Mouse (Mus musculus): ENCODE measurements around the gene Stk32c. TPM values are rescaled to one million over a fixed set of nuclear protein-coding genes. Genes with fewer than 3 reads are reported as not detected.

Gene Stk32c
- polyA plus RNA-seq, 1 experiment from 2014 or later, result 0.07 TPM

GRCm38 (mm10) chr7:139179299-139179698 lies 33.8 kb downstream of the Stk32c start:
- no peaks in the 10 kb centered on the region for H3K27me3 ChIP-seq (ENCODE audit: control insufficient read depth, insufficient read depth, low read length)
- no peaks in the 10 kb centered on the region for H3K36me3 ChIP-seq (ENCODE audit: control insufficient read depth, insufficient read depth)
- no peak overlapping the region for H3K4me2 ChIP-seq (ENCODE audit: low read depth, low read length)
- WGBS, result 77% methylated on average over 5 of the region's 5 CpGs
- no peaks in the 10 kb centered on the region for H3K4me1 ChIP-seq (ENCODE audit: control insufficient read depth, insufficient read depth, low read length)
- H3K9me3 ChIP-seq (replicated peaks; ENCODE audit: control insufficient read depth, low read length), result no peaks in the 10 kb centered on the region
- ATAC-seq (replicated peaks; ENCODE audit: extremely low read depth, insufficient read depth, low FRiP score), result no peak
- H3K27ac ChIP-seq (ENCODE audit: low read length), result no peak overlapping the region
- no peak overlapping the region for H3K4me3 ChIP-seq (ENCODE audit: low read length)
- no peak overlapping the region for H3K9ac ChIP-seq (ENCODE audit: low read length)

- no peaks in the 10 kb centered on the region; the same call in 1 of the 2 replicates for H3K27me3 ChIP-seq (ENCODE audit: control insufficient read depth, insufficient read depth, low read length)
- H3K4me1 ChIP-seq (ENCODE audit: control insufficient read depth, insufficient read depth, low read length), result no peaks in the 10 kb centered on the region
- no peak overlapping the region for H3K4me3 ChIP-seq (ENCODE audit: low read length)
- H3K36me3 ChIP-seq (ENCODE audit: control insufficient read depth, insufficient read depth), result no peaks in the 10 kb centered on the region
- H3K9me3 ChIP-seq (replicated peaks; ENCODE audit: control insufficient read depth, low read length), result peaks cover 20% of the 10 kb centered on the region
- no peak for ATAC-seq (replicated peaks; ENCODE audit: extremely low read depth, insufficient read depth, low FRiP score)
- H3K9ac ChIP-seq (ENCODE audit: low read length), result no peak overlapping the region
- WGBS, result 62% methylated on average over 4 of the region's 4 CpGs
- no peak overlapping the region for H3K27ac ChIP-seq (ENCODE audit: low read length)
- no peak overlapping the region for H3K4me2 ChIP-seq (ENCODE audit: low read depth, low read length)
These were observed 44.0 kb downstream of the Stk32c start for GRCm38 (mm10) chr7:139169143-139169542.

GRCm38 (mm10) chr7:139164410-139164809 lies 48.7 kb downstream of the Stk32c start:
- no peak overlapping the region for H3K4me3 ChIP-seq (ENCODE audit: low read length)
- WGBS, result 64% methylated on average over 5 of the region's 5 CpGs
- no peak overlapping the region for H3K9ac ChIP-seq (ENCODE audit: low read length)
- H3K36me3 ChIP-seq (ENCODE audit: control insufficient read depth, insufficient read depth), result no peaks in the 10 kb centered on the region
- H3K27me3 ChIP-seq (ENCODE audit: control insufficient read depth, insufficient read depth, low read length), result no peaks in the 10 kb centered on the region; the same call in 1 of the 2 replicates
- H3K9me3 ChIP-seq (replicated peaks; ENCODE audit: control insufficient read depth, low read length), result peaks cover 20% of the 10 kb centered on the region
- H3K4me2 ChIP-seq (ENCODE audit: low read depth, low read length), result no peak overlapping the region
- H3K4me1 ChIP-seq (ENCODE audit: control insufficient read depth, insufficient read depth, low read length), result no peaks in the 10 kb centered on the region
- ATAC-seq (replicated peaks; ENCODE audit: extremely low read depth, insufficient read depth, low FRiP score), result no peak
- no peak overlapping the region for H3K27ac ChIP-seq (ENCODE audit: low read length)

- no peaks in the 10 kb centered on the region; the same call in 1 of the 2 replicates for H3K27me3 ChIP-seq (ENCODE audit: control insufficient read depth, insufficient read depth, low read length)
- H3K4me2 ChIP-seq (ENCODE audit: low read depth, low read length), result no peak overlapping the region
- no peaks in the 10 kb centered on the region for H3K36me3 ChIP-seq (ENCODE audit: control insufficient read depth, insufficient read depth)
- H3K4me3 ChIP-seq (ENCODE audit: low read length), result no peak overlapping the region
- no peaks in the 10 kb centered on the region; the same call in 1 of the 2 replicates for H3K9me3 ChIP-seq (replicated peaks; ENCODE audit: control insufficient read depth, low read length)
- no peak overlapping the region for H3K9ac ChIP-seq (ENCODE audit: low read length)
- H3K4me1 ChIP-seq (ENCODE audit: control insufficient read depth, insufficient read depth, low read length), result no peaks in the 10 kb centered on the region
- WGBS, result 61% methylated on average over 5 of the region's 5 CpGs
- H3K27ac ChIP-seq (ENCODE audit: low read length), result no peak overlapping the region
- ATAC-seq (replicated peaks; ENCODE audit: extremely low read depth, insufficient read depth, low FRiP score), result no peak
These were observed 54.2 kb downstream of the Stk32c start for GRCm38 (mm10) chr7:139158956-139159355.

- no peak overlapping the region for H3K9ac ChIP-seq (ENCODE audit: low read length)
- no peak overlapping the region for H3K4me2 ChIP-seq (ENCODE audit: low read depth, low read length)
- ATAC-seq (replicated peaks; ENCODE audit: extremely low read depth, insufficient read depth, low FRiP score), result no peak
- H3K27ac ChIP-seq (ENCODE audit: low read length), result no peak overlapping the region
- no peak overlapping the region for H3K4me3 ChIP-seq (ENCODE audit: low read length)
- H3K36me3 ChIP-seq (ENCODE audit: control insufficient read depth, insufficient read depth), result no peaks in the 10 kb centered on the region
- 62% methylated on average over 7 of the region's 7 CpGs for WGBS
- H3K4me1 ChIP-seq (ENCODE audit: control insufficient read depth, insufficient read depth, low read length), result no peaks in the 10 kb centered on the region
- no peaks in the 10 kb centered on the region; the same call in 1 of the 2 replicates for H3K27me3 ChIP-seq (ENCODE audit: control insufficient read depth, insufficient read depth, low read length)
- H3K9me3 ChIP-seq (replicated peaks; ENCODE audit: control insufficient read depth, low read length), result no peaks in the 10 kb centered on the region; the same call in 1 of the 2 replicates
These were observed 54.6 kb downstream of the Stk32c start for GRCm38 (mm10) chr7:139158549-139158948.

- no peak for ATAC-seq (replicated peaks; ENCODE audit: extremely low read depth, insufficient read depth, low FRiP score)
- Histone ChIP-seq H3K9ac (ENCODE audit: low read length) (no peak overlapping the region), H3K27ac (ENCODE audit: low read length) (no peak overlapping the region), H3K36me3 (ENCODE audit: control insufficient read depth, insufficient read depth) (no peaks in the 10 kb centered on the region), H3K27me3 (ENCODE audit: control insufficient read depth, insufficient read depth, low read length) (no peaks in the 10 kb centered on the region; the same call in 1 of the 2 replicates), H3K4me3 (ENCODE audit: low read length) (no peak overlapping the region), H3K9me3 (replicated peaks; ENCODE audit: control insufficient read depth, low read length) (no peaks in the 10 kb centered on the region; the same call in 1 of the 2 replicates), H3K4me2 (ENCODE audit: low read depth, low read length) (no peak overlapping the region), H3K4me1 (ENCODE audit: control insufficient read depth, insufficient read depth, low read length) (no peaks in the 10 kb centered on the region)
- WGBS, result 26% methylated on average over 2 of the region's 2 CpGs
These were observed 55.6 kb downstream of the Stk32c start for GRCm38 (mm10) chr7:139157541-139157940.

- no peaks in the 10 kb centered on the region; the same call in 1 of the 2 replicates for H3K27me3 ChIP-seq (ENCODE audit: control insufficient read depth, insufficient read depth, low read length)
- H3K4me1 ChIP-seq (ENCODE audit: control insufficient read depth, insufficient read depth, low read length), result no peaks in the 10 kb centered on the region
- 68% methylated on average over 10 of the region's 10 CpGs for WGBS
- peak; percentile 55; the same call in 1 of the 2 replicates for ATAC-seq (replicated peaks; ENCODE audit: extremely low read depth, insufficient read depth, low FRiP score)
- no peak overlapping the region for H3K4me3 ChIP-seq (ENCODE audit: low read length)
- H3K9ac ChIP-seq (ENCODE audit: low read length), result no peak overlapping the region
- no peak overlapping the region for H3K27ac ChIP-seq (ENCODE audit: low read length)
- H3K4me2 ChIP-seq (ENCODE audit: low read depth, low read length), result no peak overlapping the region
- H3K36me3 ChIP-seq (ENCODE audit: control insufficient read depth, insufficient read depth), result no peaks in the 10 kb centered on the region
- no peaks in the 10 kb centered on the region for H3K9me3 ChIP-seq (replicated peaks; ENCODE audit: control insufficient read depth, low read length)
These were observed 56.6 kb downstream of the Stk32c start for GRCm38 (mm10) chr7:139156341-139157058.

- H3K4me2 ChIP-seq (ENCODE audit: low read depth, low read length), result no peak overlapping the region
- H3K9me3 ChIP-seq (replicated peaks; ENCODE audit: control insufficient read depth, low read length), result no peaks in the 10 kb centered on the region
- H3K9ac ChIP-seq (ENCODE audit: low read length), result no peak overlapping the region
- ATAC-seq (replicated peaks; ENCODE audit: extremely low read depth, insufficient read depth, low FRiP score), result no peak
- H3K4me3 ChIP-seq (ENCODE audit: low read length), result no peak overlapping the region
- H3K27ac ChIP-seq (ENCODE audit: low read length), result no peak overlapping the region
- 54% methylated on average over 7 of the region's 7 CpGs for WGBS
- no peaks in the 10 kb centered on the region for H3K4me1 ChIP-seq (ENCODE audit: control insufficient read depth, insufficient read depth, low read length)
- peaks cover 11% of the 10 kb centered on the region; the same call in 1 of the 2 replicates for H3K27me3 ChIP-seq (ENCODE audit: control insufficient read depth, insufficient read depth, low read length)
- H3K36me3 ChIP-seq (ENCODE audit: control insufficient read depth, insufficient read depth), result no peaks in the 10 kb centered on the region
These were observed 60.2 kb downstream of the Stk32c start for GRCm38 (mm10) chr7:139152927-139153326.

GRCm38 (mm10) chr7:139151116-139151515 lies 62.0 kb downstream of the Stk32c start:
- ATAC-seq (replicated peaks; ENCODE audit: extremely low read depth, insufficient read depth, low FRiP score), result peak; percentile 49; the same call in 1 of the 2 replicates

More at GRCm38 (mm10) chr7:139151116-139151515, 62.0 kb downstream of the Stk32c start:
- Histone ChIP-seq H3K9ac (ENCODE audit: low read length) (no peak overlapping the region), H3K4me3 (ENCODE audit: low read length) (no peak overlapping the region), H3K27me3 (ENCODE audit: control insufficient read depth, insufficient read depth, low read length) (peaks cover 11% of the 10 kb centered on the region; the same call in 1 of the 2 replicates), H3K27ac (ENCODE audit: low read length) (no peak overlapping the region), H3K4me2 (ENCODE audit: low read depth, low read length) (no peak overlapping the region), H3K36me3 (ENCODE audit: control insufficient read depth, insufficient read depth) (no peaks in the 10 kb centered on the region), H3K4me1 (ENCODE audit: control insufficient read depth, insufficient read depth, low read length) (no peaks in the 10 kb centered on the region), H3K9me3 (replicated peaks; ENCODE audit: control insufficient read depth, low read length) (no peaks in the 10 kb centered on the region)
- 31% methylated on average over 10 of the region's 10 CpGs for WGBS
